Mouse (Mus musculus): ENCODE data around the gene Akap13.
"Not testable (repeated sequence)": the region's sequence is repeated elsewhere in the genome, so short reads cannot be mapped to it uniquely, and the experiment has no call there.

Akap13 gene

GRCm38 (mm10) chr7:75596058-75596748 lies 140.9 kb downstream of the Akap13 start:
- DNase-seq (ENCODE audit: low read depth, low spot score): no peak

DNA sequence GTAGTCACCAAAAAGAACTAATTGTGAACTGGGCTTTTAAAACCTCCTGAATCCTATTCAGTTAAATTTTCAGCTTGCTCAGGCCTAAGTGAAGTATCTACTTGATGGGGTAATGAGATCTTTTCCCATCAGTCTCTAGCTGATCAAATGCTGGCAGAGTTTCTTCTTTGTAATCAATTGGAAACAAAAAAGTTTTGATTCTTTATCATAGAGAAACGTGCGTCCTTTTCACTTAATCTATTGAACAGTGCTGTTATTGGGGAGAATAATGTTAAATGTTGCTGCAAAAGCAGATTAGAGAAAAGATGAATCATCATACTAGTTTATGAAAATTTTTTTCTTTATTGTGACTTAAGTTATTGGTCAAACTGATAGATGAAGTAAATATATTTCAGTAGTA lies 142.5 kb downstream of the Akap13 start:
- no peak for DNase-seq (ENCODE audit: low read depth, low spot score)

- no peak for DNase-seq (ENCODE audit: low read depth, low spot score)
Measured at GRCm38 (mm10) chr7:75600360-75601075, 145.2 kb downstream of the Akap13 start.

- DNase-seq (ENCODE audit: low read depth, low spot score): no peak
Measured at GRCm38 (mm10) chr7:75607248-75607647, 151.9 kb downstream of the Akap13 start.

GRCm38 (mm10) chr7:75608716-75609115 lies 153.4 kb downstream of the Akap13 start:
- DNase-seq (ENCODE audit: low read depth, low spot score): no peak

GRCm38 (mm10) chr7:75609456-75610262 lies 154.3 kb downstream of the Akap13 start:
- no peak for DNase-seq (ENCODE audit: low read depth, low spot score)

DNA sequence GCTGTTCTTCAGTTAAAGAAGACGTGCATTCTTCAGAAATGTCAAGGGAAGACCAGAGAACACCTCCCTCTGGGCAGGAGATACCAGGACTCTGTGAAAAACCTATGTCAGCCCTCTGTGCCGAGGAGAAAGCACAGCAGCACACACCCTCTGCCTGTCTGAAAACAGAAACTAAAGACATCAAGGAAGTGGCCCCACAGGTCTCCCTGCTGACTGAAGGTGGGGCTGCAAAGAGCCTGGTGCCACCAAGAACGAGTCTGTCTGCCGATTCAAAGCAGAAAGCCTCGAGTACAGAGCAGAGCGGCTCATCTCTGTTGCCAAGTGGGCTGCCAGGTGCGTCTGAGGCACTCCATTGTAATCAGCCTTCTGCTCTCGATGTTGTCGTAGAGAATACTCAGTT lies 155.1 kb downstream of the Akap13 start:
- no peak for DNase-seq (ENCODE audit: low read depth, low spot score)

- no peak for DNase-seq (ENCODE audit: low read depth, low spot score)
Measured at GRCm38 (mm10) chr7:75611261-75611950, 156.1 kb downstream of the Akap13 start.

DNA sequence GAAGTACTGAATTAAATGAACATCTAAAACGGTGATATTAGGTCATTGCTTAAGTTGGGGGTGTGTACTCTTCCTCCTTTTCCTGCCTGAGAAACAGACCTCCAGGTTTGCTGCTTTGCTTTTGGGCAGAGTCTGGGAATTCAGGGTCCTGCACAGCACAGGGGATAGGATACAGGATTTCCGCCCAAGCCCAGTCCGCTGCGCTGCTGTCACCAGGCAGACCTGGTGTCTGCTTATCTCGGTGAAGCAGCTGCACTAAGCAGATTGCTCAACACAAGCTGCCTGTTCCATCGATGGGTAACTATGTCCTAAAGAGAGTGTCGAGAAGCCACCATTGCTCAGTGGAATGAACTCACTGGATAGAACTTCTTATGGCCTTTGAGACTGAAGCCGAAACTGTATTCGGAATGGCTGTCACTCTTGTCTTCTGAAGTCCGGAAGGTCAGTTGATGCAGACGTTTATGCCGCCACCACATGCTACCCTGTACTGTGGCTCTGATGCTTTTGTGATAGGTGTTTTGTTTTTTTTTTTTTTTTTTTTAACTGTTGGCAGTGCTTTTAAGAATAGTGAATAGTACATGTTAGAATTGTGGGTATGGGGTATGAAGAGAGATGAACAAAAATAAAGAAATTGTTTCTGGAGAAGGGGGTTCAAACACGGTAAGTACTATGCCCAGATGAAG lies 156.8 kb downstream of the Akap13 start:
- no peak for DNase-seq (ENCODE audit: low read depth, low spot score)

DNA sequence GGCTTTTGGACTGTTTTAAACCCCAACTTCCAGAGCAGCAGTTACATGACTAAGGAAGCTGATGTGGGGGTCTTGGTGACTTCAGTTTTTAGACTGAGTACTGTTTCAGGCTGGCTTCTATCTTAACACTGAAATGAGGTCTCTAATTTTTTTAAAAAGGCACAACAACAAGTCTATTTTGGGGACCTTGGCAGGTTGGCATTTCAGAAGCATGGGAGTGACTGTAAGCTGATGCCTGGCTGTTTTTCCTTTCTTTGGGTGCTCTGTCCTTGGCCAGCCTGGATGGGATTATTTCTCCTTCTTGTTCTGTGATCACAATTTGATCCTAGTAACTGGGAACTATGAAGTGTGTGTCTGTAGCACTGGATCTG lies 157.3 kb downstream of the Akap13 start:
- DNase-seq (ENCODE audit: low read depth, low spot score): no peak

DNA sequence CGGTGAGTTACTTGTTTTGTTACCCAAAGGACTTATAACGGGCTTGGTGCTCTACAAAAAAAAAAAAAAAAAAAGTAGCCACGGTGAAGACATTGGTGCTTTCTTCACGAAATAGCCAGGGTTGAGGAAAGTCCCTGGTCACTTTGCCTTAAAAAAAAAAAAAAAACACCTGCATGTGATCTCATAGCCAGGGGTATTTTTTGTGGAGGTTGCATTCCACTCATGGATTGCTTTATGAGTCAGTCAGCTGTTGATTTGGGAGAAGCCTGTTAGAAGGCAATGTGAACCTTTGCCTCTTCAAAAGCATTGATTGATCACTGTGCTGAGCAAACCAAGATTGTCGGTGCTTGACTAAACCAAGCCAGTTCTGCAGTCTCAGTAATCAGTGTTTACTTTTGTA lies 157.9 kb downstream of the Akap13 start:
- DNase-seq (ENCODE audit: low read depth, low spot score): no peak

DNA sequence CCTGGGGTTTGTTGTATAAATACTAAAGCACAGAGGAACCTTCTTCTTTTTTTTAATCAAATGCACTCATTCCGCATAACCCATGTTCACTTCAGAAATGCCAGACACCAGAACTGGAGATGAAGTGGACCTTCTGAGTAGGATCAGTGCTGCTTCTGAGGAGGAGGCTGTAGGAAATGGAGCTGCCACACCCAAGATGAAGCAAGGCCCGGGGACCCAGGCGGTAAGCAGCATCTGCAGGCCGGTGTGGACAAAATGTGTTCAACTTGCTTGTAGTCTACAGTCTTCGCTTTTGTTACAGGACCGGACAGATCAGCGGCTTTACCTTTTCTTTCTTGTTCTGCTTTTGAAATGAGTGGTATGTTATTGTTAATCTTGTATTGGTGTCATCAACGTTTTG lies 159.5 kb downstream of the Akap13 start:
- no peak for DNase-seq (ENCODE audit: low read depth, low spot score)

DNA sequence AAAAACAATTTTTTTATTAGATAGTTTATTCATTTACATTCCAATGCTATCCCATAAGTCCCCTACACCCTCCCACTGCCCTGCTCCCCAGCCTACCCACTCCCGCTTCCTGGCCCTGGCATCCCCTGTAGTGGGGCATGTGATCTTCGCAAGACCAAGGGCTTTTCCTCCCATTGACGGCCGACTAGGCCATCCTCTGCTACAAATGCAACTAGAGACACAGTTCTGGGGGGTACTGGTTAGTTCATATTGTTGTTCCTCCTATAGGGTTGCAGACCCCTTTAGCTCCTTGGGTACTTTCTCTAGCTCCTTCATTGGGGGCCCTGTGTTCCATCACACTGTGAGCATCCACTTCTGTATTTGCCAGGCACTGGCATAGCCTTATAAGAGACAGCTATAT lies 161.9 kb downstream of the Akap13 start:
- DNase-seq (ENCODE audit: low read depth, low spot score): not testable (repeated sequence)

DNA sequence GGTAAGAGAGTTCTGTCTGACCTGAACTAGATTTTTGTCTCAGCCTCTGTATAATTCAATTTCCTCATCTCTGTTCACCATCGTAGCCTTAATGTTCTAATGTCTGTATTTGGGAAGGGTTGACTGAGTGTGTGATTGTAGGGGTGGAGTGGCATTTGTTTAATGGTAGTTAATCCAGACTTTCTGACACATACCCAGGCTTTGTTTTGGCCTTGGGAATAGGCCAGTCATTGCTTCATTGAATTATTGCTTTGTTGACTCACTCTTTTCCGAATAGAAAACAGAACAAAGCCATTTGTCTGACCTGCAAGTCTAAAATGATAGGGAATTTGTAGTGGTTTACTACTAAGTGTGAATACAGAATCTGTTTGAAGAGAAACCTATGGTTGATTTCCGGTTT lies 163.4 kb downstream of the Akap13 start:
- no peak for DNase-seq (ENCODE audit: low read depth, low spot score)

GRCm38 (mm10) chr7:75619875-75620274 lies 164.5 kb downstream of the Akap13 start:
- no peak for DNase-seq (ENCODE audit: low read depth, low spot score)

GRCm38 (mm10) chr7:75620395-75620960 lies 165.1 kb downstream of the Akap13 start:
- DNase-seq (ENCODE audit: low read depth, low spot score): no peak

DNA sequence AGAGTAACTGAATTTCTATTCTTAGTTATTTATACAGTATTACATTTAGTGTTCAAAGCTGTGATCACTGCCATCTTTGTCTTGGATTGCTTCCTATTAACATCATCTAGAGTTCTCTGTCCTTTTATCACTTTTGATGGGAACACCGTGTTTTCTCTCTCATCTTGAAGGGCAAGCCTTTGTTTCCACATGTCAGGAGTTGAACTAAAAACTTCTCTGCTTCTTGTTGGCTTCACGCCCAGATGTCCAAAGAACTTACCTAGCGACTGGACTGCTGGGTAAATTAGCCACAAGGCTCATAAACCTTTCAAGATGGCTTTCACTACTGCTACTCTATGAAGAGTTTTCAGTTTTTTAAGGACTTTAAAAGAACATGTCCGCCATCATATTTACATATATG lies 165.6 kb downstream of the Akap13 start:
- DNase-seq (ENCODE audit: low read depth, low spot score): no peak

DNA sequence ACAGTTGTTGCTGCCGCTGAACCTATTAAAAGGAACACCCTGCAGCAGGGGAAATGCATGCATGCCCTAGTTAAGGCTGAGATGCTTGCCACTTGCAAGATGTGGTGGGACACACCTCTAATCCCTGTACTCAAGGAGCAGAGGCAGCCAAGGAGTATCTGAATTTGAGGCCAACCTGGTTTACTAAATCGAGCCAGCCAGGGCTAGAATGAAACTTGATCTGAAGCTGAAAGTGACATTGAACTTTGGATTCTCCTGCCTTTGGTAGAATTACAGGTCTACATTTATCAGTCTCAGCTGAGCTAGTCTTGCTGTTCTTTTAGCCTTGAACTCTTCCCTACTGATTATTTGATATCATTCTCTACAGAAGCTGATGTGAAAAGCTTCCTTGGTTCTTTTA lies 172.5 kb downstream of the Akap13 start:
- no peak for DNase-seq (ENCODE audit: low read depth, low spot score)

GRCm38 (mm10) chr7:75629669-75630068 lies 174.3 kb downstream of the Akap13 start:
- no peak for DNase-seq (ENCODE audit: low read depth, low spot score)

DNA sequence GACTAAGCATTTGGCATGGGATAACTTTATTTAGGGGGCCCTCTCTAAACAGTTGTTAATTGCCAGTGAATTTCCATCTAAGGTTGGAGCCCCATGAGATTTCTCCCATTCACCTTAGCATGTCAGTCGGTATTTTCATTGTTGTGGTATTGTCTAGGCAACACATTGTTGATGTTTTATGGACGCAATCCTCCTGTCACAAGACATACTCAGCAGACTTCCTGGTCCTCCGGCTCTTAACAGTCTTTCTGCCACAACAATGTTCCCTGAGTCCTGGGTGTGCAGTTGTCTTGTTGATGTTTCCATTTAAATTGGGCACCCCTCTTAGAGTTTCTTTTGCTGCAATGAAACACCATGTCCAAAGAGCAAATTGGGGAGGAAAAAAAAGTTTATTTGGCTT lies 177.6 kb downstream of the Akap13 start:
- DNase-seq (ENCODE audit: low read depth, low spot score): no peak

DNA sequence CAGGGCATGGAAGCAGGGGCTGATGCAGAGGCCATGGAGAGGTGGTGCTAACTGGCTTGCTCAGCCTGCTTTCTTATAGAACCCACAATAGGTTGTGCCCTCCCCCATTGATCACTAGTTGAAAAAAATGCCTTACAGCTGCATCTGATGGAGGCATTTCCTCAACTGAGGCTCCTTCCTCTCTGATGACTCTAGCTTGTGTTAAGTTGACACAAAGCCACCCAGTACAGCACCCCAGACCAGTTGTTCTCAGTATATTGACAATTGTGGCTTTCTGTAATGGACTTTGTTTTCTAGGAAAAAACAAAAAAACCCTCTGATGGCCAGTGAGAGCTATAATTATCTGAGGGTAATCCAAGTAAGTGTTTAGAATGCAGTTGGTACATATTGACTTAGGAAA lies 178.1 kb downstream of the Akap13 start:
- DNase-seq (ENCODE audit: low read depth, low spot score): no peak

Measured in telencephalon, adult 2 months (tissue).